Mouse (Mus musculus) heart, embryonic 13.5 days (tissue): Measurements from ENCODE around the gene Atp8a1. TPM values are rescaled to one million over a fixed set of nuclear protein-coding genes. Genes with fewer than 3 reads are reported as not detected.

Experiments
- ATAC-seq: fragments of 200-750 bp; cut with Nextera tagmentation; 2 replicates; pipeline ENCODE4 v1.8.0; 2017; ENCODE audit warnings: moderate TSS enrichment; ENCODE audit not compliant: insufficient number of reproducible peaks, low FRiP score, low TSS enrichment; ENCODE audit errors: extremely low read depth
- H3K27ac ChIP-seq: fragments of 300-500 bp; sonication (generic); replicated peaks from 2 replicates; pipeline ENCODE4 v1.5.1; 2015; ENCODE audit warnings: moderate library complexity, mild to moderate bottlenecking, inconsistent platforms
- H3K27me3 ChIP-seq: fragments of 300-500 bp; sonication (generic); replicated peaks from 2 replicates; pipeline ENCODE4 v1.6.1; 2015; ENCODE audit warnings: mild to moderate bottlenecking, inconsistent platforms
- H3K36me3 ChIP-seq: fragments of 300-500 bp; sonication (generic); 2 replicates; pipeline ENCODE4 v1.6.1; 2015; ENCODE audit warnings: mild to moderate bottlenecking, inconsistent platforms
- H3K4me1 ChIP-seq: fragments of 300-500 bp; sonication (generic); 2 replicates; pipeline ENCODE4 v1.6.1; 2015; ENCODE audit warnings: inconsistent platforms
- H3K4me2 ChIP-seq: fragments of 300-500 bp; sonication (generic); 2 replicates; pipeline ENCODE4 v1.6.1; 2015; ENCODE audit warnings: inconsistent platforms, mild to moderate bottlenecking, moderate library complexity
- H3K4me3 ChIP-seq: fragments of 300-500 bp; sonication (generic); 2 replicates; pipeline ENCODE4 v1.5.1; 2015; ENCODE audit warnings: moderate library complexity, mild to moderate bottlenecking, inconsistent platforms
- H3K9ac ChIP-seq: fragments of 300-500 bp; sonication (generic); 2 replicates; pipeline ENCODE4 v1.6.1; 2015; ENCODE audit warnings: inconsistent platforms, mild to moderate bottlenecking, moderate library complexity
- H3K9me3 ChIP-seq: fragments of 300-500 bp; sonication (generic); 2 replicates; pipeline ENCODE4 v1.6.1; 2016; ENCODE audit warnings: inconsistent platforms
- WGBS: fragments of 180-500 bp; shearing (Covaris S2); methylation state at CpG from one replicate; pipeline ENCODE4 v1.1.7; 2015; ENCODE audit warnings: mixed read lengths; 5-methylcytosine and 5-hydroxymethylcytosine counted together
- polyA plus RNA-seq: library from polyadenylated mRNA; unstranded; fragments of >200 nt; fragmentation: Nextera tagmentation; extraction: Ambion mirVana; gene quantifications from 2 replicates; pipeline ENCODE4 v1.2.1, GENCODE M21; 2015

Atp8a1 gene
- polyA plus RNA-seq, 1 experiment from 2014 or later: 8.1 TPM

- H3K27ac ChIP-seq: no peak overlapping the region
- 81% methylated on average over 2 of the region's 2 CpGs for WGBS
Measured at GRCm38 (mm10) chr5:67753057-67753456, 94.2 kb downstream of the Atp8a1 start.

GRCm38 (mm10) chr5:67752629-67753028 is 94.6 kb downstream of the Atp8a1 start:
- Histone ChIP-seq H3K9me3 (no peaks in the 10 kb centered on the region), H3K27ac (no peak overlapping the region), H3K4me3 (no peak overlapping the region), H3K36me3 (peaks cover 5% of the 10 kb centered on the region; the same call in 1 of the 2 replicates), H3K27me3 (no peaks in the 10 kb centered on the region), H3K4me2 (no peak overlapping the region), H3K9ac (no peak overlapping the region), H3K4me1 (no peaks in the 10 kb centered on the region)
- 78% methylated on average over 10 of the region's 10 CpGs for WGBS
- no peak for ATAC-seq

More at GRCm38 (mm10) chr5:67753057-67753456, 94.2 kb downstream of the Atp8a1 start:
- ATAC-seq: no peak
- H3K27me3 ChIP-seq: no peaks in the 10 kb centered on the region
- no peaks in the 10 kb centered on the region for H3K9me3 ChIP-seq
- H3K4me3 ChIP-seq: no peak overlapping the region
- no peak overlapping the region for H3K4me2 ChIP-seq
- H3K36me3 ChIP-seq: 0 out of 2 replicates have a peak, but pooled peaks cover 3% of the 10 kb centered on the region
- H3K9ac ChIP-seq: no peak overlapping the region
- no peaks in the 10 kb centered on the region for H3K4me1 ChIP-seq

- H3K36me3 ChIP-seq: peaks cover 8% of the 10 kb centered on the region; the same call in 1 of the 2 replicates
- no peak for ATAC-seq
- no peak overlapping the region for H3K27ac ChIP-seq
- no peak overlapping the region for H3K4me3 ChIP-seq
- 51% methylated on average over 3 of the region's 3 CpGs for WGBS
- no peak overlapping the region for H3K4me2 ChIP-seq
- H3K4me1 ChIP-seq: no peaks in the 10 kb centered on the region
- no peaks in the 10 kb centered on the region for H3K9me3 ChIP-seq
- H3K27me3 ChIP-seq: no peaks in the 10 kb centered on the region
- H3K9ac ChIP-seq: no peak overlapping the region
Measured at GRCm38 (mm10) chr5:67752007-67752406, 95.2 kb downstream of the Atp8a1 start.

- Histone ChIP-seq H3K4me3 (no peak overlapping the region), H3K27ac (no peak overlapping the region), H3K4me1 (no peaks in the 10 kb centered on the region), H3K9me3 (no peaks in the 10 kb centered on the region), H3K27me3 (no peaks in the 10 kb centered on the region), H3K4me2 (no peak overlapping the region), H3K9ac (no peak overlapping the region), H3K36me3 (peaks cover 12% of the 10 kb centered on the region)
- WGBS: 82% methylated on average over 3 of the region's 3 CpGs
- no peak for ATAC-seq
Measured at GRCm38 (mm10) chr5:67739261-67739660, 108.0 kb downstream of the Atp8a1 start.

GRCm38 (mm10) chr5:67738133-67738532 is 109.1 kb downstream of the Atp8a1 start:
- Histone ChIP-seq H3K4me3 (no peak overlapping the region), H3K9ac (no peak overlapping the region), H3K4me1 (no peaks in the 10 kb centered on the region), H3K9me3 (no peaks in the 10 kb centered on the region), H3K36me3 (peaks cover 7% of the 10 kb centered on the region; the same call in 1 of the 2 replicates), H3K27me3 (no peaks in the 10 kb centered on the region), H3K4me2 (no peak overlapping the region), H3K27ac (no peak overlapping the region)
- no peak for ATAC-seq
- WGBS: 83% methylated on average over 10 of the region's 10 CpGs

- Histone ChIP-seq H3K4me1 (no peaks in the 10 kb centered on the region), H3K4me2 (no peak overlapping the region), H3K4me3 (no peak overlapping the region), H3K9me3 (no peaks in the 10 kb centered on the region), H3K27me3 (no peaks in the 10 kb centered on the region), H3K36me3 (peaks cover 7% of the 10 kb centered on the region; the same call in 1 of the 2 replicates), H3K27ac (no peak overlapping the region), H3K9ac (no peak overlapping the region)
- no peak for ATAC-seq
- 94% methylated on average over 1 of the region's 1 CpGs for WGBS
Measured at GRCm38 (mm10) chr5:67735771-67736170, 111.5 kb downstream of the Atp8a1 start.

GRCm38 (mm10) chr5:67733551-67734258 is 113.5 kb downstream of the Atp8a1 start:
- Histone ChIP-seq H3K9me3 (no peaks in the 10 kb centered on the region), H3K4me2 (no peak overlapping the region), H3K27me3 (no peaks in the 10 kb centered on the region), H3K4me1 (no peaks in the 10 kb centered on the region), H3K4me3 (no peak overlapping the region), H3K9ac (no peak overlapping the region), H3K36me3 (peaks cover 12% of the 10 kb centered on the region), H3K27ac (no peak overlapping the region)
- 69% methylated on average over 9 of the region's 9 CpGs for WGBS
- ATAC-seq: no peak

- peaks cover 12% of the 10 kb centered on the region for H3K36me3 ChIP-seq
- no peak overlapping the region for H3K27ac ChIP-seq
- H3K9ac ChIP-seq: no peak overlapping the region
- WGBS: 91% methylated on average over 6 of the region's 6 CpGs
- H3K4me1 ChIP-seq: no peaks in the 10 kb centered on the region
- H3K4me3 ChIP-seq: no peak overlapping the region
- no peak overlapping the region for H3K4me2 ChIP-seq
- no peak for ATAC-seq
- no peaks in the 10 kb centered on the region for H3K9me3 ChIP-seq
- no peaks in the 10 kb centered on the region for H3K27me3 ChIP-seq
Measured at GRCm38 (mm10) chr5:67733150-67733549, 114.1 kb downstream of the Atp8a1 start.

GRCm38 (mm10) chr5:67727755-67728154 is 119.5 kb downstream of the Atp8a1 start:
- WGBS: 13% methylated on average over 2 of the region's 2 CpGs
- Histone ChIP-seq H3K4me2 (no peak overlapping the region), H3K27ac (no peak overlapping the region), H3K9me3 (no peaks in the 10 kb centered on the region), H3K4me3 (no peak overlapping the region), H3K9ac (no peak overlapping the region), H3K27me3 (no peaks in the 10 kb centered on the region), H3K36me3 (peaks cover 4% of the 10 kb centered on the region; the same call in 1 of the 2 replicates), H3K4me1 (peaks cover 11% of the 10 kb centered on the region)
- no peak for ATAC-seq

GRCm38 (mm10) chr5:67726810-67727209 is 120.4 kb downstream of the Atp8a1 start:
- no peaks in the 10 kb centered on the region for H3K9me3 ChIP-seq
- no peak overlapping the region for H3K4me2 ChIP-seq
- ATAC-seq: no peak
- H3K36me3 ChIP-seq: peaks cover 4% of the 10 kb centered on the region; the same call in 1 of the 2 replicates
- no peaks in the 10 kb centered on the region for H3K27me3 ChIP-seq
- no peak overlapping the region for H3K27ac ChIP-seq
- H3K4me1 ChIP-seq: peaks cover 11% of the 10 kb centered on the region
- H3K9ac ChIP-seq: no peak overlapping the region
- 91% methylated on average over 13 of the region's 13 CpGs for WGBS
- H3K4me3 ChIP-seq: no peak overlapping the region

- H3K27me3 ChIP-seq: no peaks in the 10 kb centered on the region
- no peak for ATAC-seq
- no peak overlapping the region for H3K9ac ChIP-seq
- H3K4me1 ChIP-seq: peaks cover 21% of the 10 kb centered on the region
- 87% methylated on average over 7 of the region's 7 CpGs for WGBS
- H3K4me2 ChIP-seq: no peak overlapping the region
- 0 out of 2 replicates have a peak, but pooled peaks cover 4% of the 10 kb centered on the region for H3K36me3 ChIP-seq
- H3K9me3 ChIP-seq: no peaks in the 10 kb centered on the region
- no peak overlapping the region for H3K27ac ChIP-seq
- no peak overlapping the region for H3K4me3 ChIP-seq
Measured at GRCm38 (mm10) chr5:67701641-67702040, 145.6 kb downstream of the Atp8a1 start.

GRCm38 (mm10) chr5:67699418-67699817 is 147.8 kb downstream of the Atp8a1 start:
- no peak for ATAC-seq
- Histone ChIP-seq H3K9ac (no peak overlapping the region), H3K4me1 (peaks cover 32% of the 10 kb centered on the region), H3K27ac (no peak overlapping the region), H3K27me3 (no peaks in the 10 kb centered on the region), H3K4me3 (no peak overlapping the region), H3K36me3 (0 out of 2 replicates have a peak, but pooled peaks cover 4% of the 10 kb centered on the region), H3K9me3 (no peaks in the 10 kb centered on the region), H3K4me2 (no peak overlapping the region)
- 83% methylated on average over 1 of the region's 1 CpGs for WGBS
